Mouse (Mus musculus) midbrain, postnatal 0 days (tissue): ENCODE data around the gene Gm17545. TPM values are rescaled to one million over a fixed set of nuclear protein-coding genes. Genes with fewer than 3 reads are reported as not detected.
A peak's percentile ranks its signal among the peaks of the same experiment; 100 is the strongest.

Experiments used
- ATAC-seq: fragments of 200-750 bp; cut with Nextera tagmentation; 2 replicates; pipeline ENCODE4 v1.8.0; 2017; ENCODE audit warnings: moderate number of reproducible peaks, mild to moderate bottlenecking, moderate TSS enrichment, moderate library complexity; ENCODE audit not compliant: low FRiP score
- DNase-seq: peaks from one replicate; pipeline ENCODE4 v3.0.0-alpha.2; 2015; ENCODE audit warnings: low spot score
- H3K27ac ChIP-seq: fragments of 300-500 bp; sonication (generic); 2 replicates; pipeline ENCODE4 v1.5.1; 2014; ENCODE audit warnings: low read depth, mild to moderate bottlenecking, low read length, mixed read lengths
- H3K27me3 ChIP-seq: fragments of 300-500 bp; sonication (generic); 2 replicates; pipeline ENCODE4 v1.6.1; 2014; ENCODE audit warnings: low read length, control low read depth, mixed read lengths; ENCODE audit not compliant: insufficient read depth
- H3K36me3 ChIP-seq: fragments of 300-500 bp; sonication (generic); 2 replicates; pipeline ENCODE4 v1.6.1; 2014; ENCODE audit warnings: low read length, control low read depth, mixed read lengths; ENCODE audit not compliant: insufficient read depth
- H3K4me1 ChIP-seq: fragments of 300-500 bp; sonication (generic); 2 replicates; pipeline ENCODE4 v1.6.1; 2014; ENCODE audit warnings: mild to moderate bottlenecking, control low read depth, antibody characterized with exemption, low read length, mixed read lengths; ENCODE audit not compliant: insufficient read depth
- H3K4me2 ChIP-seq: fragments of 300-500 bp; sonication (generic); 2 replicates; pipeline ENCODE4 v1.6.1; 2014; ENCODE audit warnings: low read depth, mild to moderate bottlenecking, low read length, mixed read lengths; ENCODE audit not compliant: poor library complexity, severe bottlenecking
- H3K4me3 ChIP-seq: fragments of 300-500 bp; sonication (generic); 2 replicates; pipeline ENCODE4 v1.5.1; 2014; ENCODE audit warnings: low read depth, mild to moderate bottlenecking, low read length, moderate library complexity
- H3K9ac ChIP-seq: fragments of 300-500 bp; sonication (generic); replicated peaks from 2 replicates; pipeline ENCODE4 v1.6.1; 2014; ENCODE audit warnings: mild to moderate bottlenecking, low read length, moderate library complexity, mixed read lengths; ENCODE audit not compliant: poor library complexity, severe bottlenecking
- H3K9me3 ChIP-seq: fragments of 300-500 bp; sonication (generic); 2 replicates; pipeline ENCODE4 v1.6.1; 2016; ENCODE audit warnings: low read length, control low read depth
- CTCF ChIP-seq: IDR thresholded peaks from 2 replicates; pipeline ENCODE4 v1.5.1; 2016; ENCODE audit warnings: antibody characterized with exemption, mild to moderate bottlenecking
- WGBS: fragments of 180-500 bp; shearing (Covaris S2); extraction: QIAGEN DNeasy Blood & Tissue Kit; methylation state at CpG from one replicate; pipeline ENCODE4 v1.1.7; 2014; 5-methylcytosine and 5-hydroxymethylcytosine counted together
- polyA plus RNA-seq: library from polyadenylated mRNA; unstranded; fragments of >200 nt; fragmentation: Nextera tagmentation; extraction: Ambion mirVana; gene quantifications from 2 replicates; pipeline ENCODE4 v1.2.1, GENCODE M21; 2015
- total RNA-seq: library from RNA; depleted of rRNA; stranded (reverse); fragments of >200 nt; gene quantifications from 2 replicates; pipeline ENCODE4 v1.2.3, GENCODE M21; 2014

Gm17545 gene
- total and polyA plus RNA-seq, 2 experiments from 2014 or later: not detected

- TF ChIP-seq CTCF: no peak
- 51% methylated on average over 5 of the region's 5 CpGs for WGBS
These were observed 23.7 kb upstream of the Gm17545 start for GRCm38 (mm10) chr9:22430315-22430840.

GRCm38 (mm10) chr9:22433221-22433620 is 20.9 kb upstream of the Gm17545 start:
- H3K36me3 ChIP-seq: no peaks in the 10 kb centered on the region
- 76% methylated on average over 2 of the region's 2 CpGs for WGBS
- H3K4me2 ChIP-seq: no peak overlapping the region
- no peak overlapping the region for H3K4me3 ChIP-seq
- ATAC-seq: no peak
- no peaks in the 10 kb centered on the region for H3K27me3 ChIP-seq
- TF ChIP-seq CTCF: no peak
- no peak overlapping the region for H3K27ac ChIP-seq
- no peak for DNase-seq
- H3K9ac ChIP-seq: no peak overlapping the region
- H3K4me1 ChIP-seq: no peaks in the 10 kb centered on the region
- H3K9me3 ChIP-seq: no peaks in the 10 kb centered on the region

More at GRCm38 (mm10) chr9:22430315-22430840, 23.7 kb upstream of the Gm17545 start:
- DNase-seq (no peak), ATAC-seq (no peak)
- H3K4me3 ChIP-seq: no peak overlapping the region
- no peak overlapping the region for H3K4me2 ChIP-seq
- H3K9ac ChIP-seq: no peak overlapping the region
- H3K36me3 ChIP-seq: no peaks in the 10 kb centered on the region
- no peak overlapping the region for H3K27ac ChIP-seq
- H3K9me3 ChIP-seq: no peaks in the 10 kb centered on the region
- H3K4me1 ChIP-seq: no peaks in the 10 kb centered on the region
- H3K27me3 ChIP-seq: no peaks in the 10 kb centered on the region

GRCm38 (mm10) chr9:22434101-22434500 is 20.0 kb upstream of the Gm17545 start:
- Histone ChIP-seq H3K4me2 (no peak overlapping the region), H3K9me3 (no peaks in the 10 kb centered on the region), H3K27ac (no peak overlapping the region), H3K27me3 (no peaks in the 10 kb centered on the region), H3K9ac (no peak overlapping the region), H3K4me1 (no peaks in the 10 kb centered on the region), H3K4me3 (no peak overlapping the region), H3K36me3 (no peaks in the 10 kb centered on the region)
- ATAC-seq (no peak), DNase-seq (no peak)
- no peak for TF ChIP-seq CTCF
- WGBS: 98% methylated on average over 2 of the region's 2 CpGs

DNA sequence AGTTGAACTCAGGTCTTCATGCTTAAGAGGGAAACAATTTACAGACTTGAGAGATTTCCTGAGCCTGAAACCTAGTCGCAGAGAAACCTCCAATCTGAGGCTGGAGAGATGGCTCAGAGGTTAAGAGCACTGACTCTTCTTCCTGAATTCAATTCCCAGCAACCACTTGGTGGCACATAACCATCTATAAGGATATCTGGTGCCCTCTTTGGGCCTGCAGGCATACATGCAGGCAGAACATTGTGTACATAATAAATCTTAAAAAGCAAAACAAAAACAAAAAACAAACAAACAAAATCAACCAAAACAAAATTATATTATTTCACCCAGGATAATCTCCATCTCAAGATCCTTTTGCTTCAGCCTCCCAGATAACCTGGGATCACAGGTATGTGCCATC is 15.3 kb upstream of the Gm17545 start:
- H3K4me2 ChIP-seq: no peak overlapping the region
- WGBS: 61% methylated on average over 1 of the region's 1 CpGs
- peaks cover 4% of the 10 kb centered on the region for H3K36me3 ChIP-seq
- H3K4me1 ChIP-seq: no peaks in the 10 kb centered on the region
- H3K4me3 ChIP-seq: no peak overlapping the region
- ATAC-seq (no peak), DNase-seq (no peak)
- no peaks in the 10 kb centered on the region for H3K9me3 ChIP-seq
- H3K27me3 ChIP-seq: no peaks in the 10 kb centered on the region
- no peak overlapping the region for H3K27ac ChIP-seq
- no peak overlapping the region for H3K9ac ChIP-seq
- peak; percentile 23 for TF ChIP-seq CTCF

DNA sequence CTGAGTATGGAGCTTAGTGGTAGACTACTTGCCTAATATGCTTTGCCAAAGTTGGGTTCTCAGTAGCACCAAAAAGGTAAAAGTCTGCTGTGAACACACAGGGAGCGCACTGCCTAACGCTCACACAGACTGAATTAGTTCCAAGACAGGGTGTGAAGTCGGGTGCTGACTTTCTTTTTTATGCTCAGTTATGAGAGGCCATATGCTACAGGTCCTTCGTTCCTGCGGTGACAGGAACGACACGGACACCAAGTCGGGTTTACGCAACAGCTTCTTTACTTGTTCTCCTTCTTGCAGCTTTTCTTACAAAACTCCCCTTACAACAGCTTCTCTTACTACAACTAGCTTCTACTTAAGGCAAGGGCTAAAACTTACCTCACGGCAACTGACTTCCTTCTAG is 10.9 kb upstream of the Gm17545 start:
- Histone ChIP-seq H3K9ac (no peak overlapping the region), H3K4me1 (no peaks in the 10 kb centered on the region), H3K36me3 (peaks cover 26% of the 10 kb centered on the region), H3K9me3 (no peaks in the 10 kb centered on the region), H3K27me3 (no peaks in the 10 kb centered on the region), H3K4me3 (no peak overlapping the region), H3K27ac (no peak overlapping the region), H3K4me2 (no peak overlapping the region)
- no peak for TF ChIP-seq CTCF
- no peak for DNase-seq
- ATAC-seq: no peak
- 96% methylated on average over 10 of the region's 10 CpGs for WGBS

GRCm38 (mm10) chr9:22445123-22445522 is 9.0 kb upstream of the Gm17545 start:
- peaks cover 42% of the 10 kb centered on the region for H3K36me3 ChIP-seq
- no peaks in the 10 kb centered on the region for H3K9me3 ChIP-seq
- WGBS: 83% methylated on average over 1 of the region's 1 CpGs
- no peaks in the 10 kb centered on the region for H3K4me1 ChIP-seq
- no peak overlapping the region for H3K9ac ChIP-seq
- DNase-seq (no peak), ATAC-seq (no peak)
- no peak for TF ChIP-seq CTCF
- no peak overlapping the region for H3K4me3 ChIP-seq
- H3K27ac ChIP-seq: no peak overlapping the region
- H3K4me2 ChIP-seq: no peak overlapping the region
- no peaks in the 10 kb centered on the region for H3K27me3 ChIP-seq
